Mouse (Mus musculus) heart, embryonic 11.5 days (tissue): Measurements from ENCODE around the gene Lrrfip1. TPM values are rescaled to one million over a fixed set of nuclear protein-coding genes. Genes with fewer than 3 reads are reported as not detected.
A peak's percentile ranks its signal among the peaks of the same experiment; 100 is the strongest.

Source experiments
- ATAC-seq: fragments of 200-750 bp; cut with Nextera tagmentation; replicated peaks from 2 replicates; pipeline ENCODE4 v1.8.0; 2017; ENCODE audit warnings: moderate library complexity; ENCODE audit not compliant: insufficient number of reproducible peaks, low FRiP score, low TSS enrichment
- H3K27ac ChIP-seq: fragments of 300-500 bp; sonication (generic); 2 replicates; pipeline ENCODE4 v1.5.1; 2014; ENCODE audit warnings: mild to moderate bottlenecking, low read depth, low read length
- H3K27me3 ChIP-seq: fragments of 300-500 bp; sonication (generic); 2 replicates; pipeline ENCODE4 v1.6.1; 2014; ENCODE audit warnings: mild to moderate bottlenecking, low read length, mixed read lengths; ENCODE audit not compliant: control insufficient read depth, insufficient read depth
- H3K36me3 ChIP-seq: fragments of 300-500 bp; sonication (generic); 2 replicates; pipeline ENCODE4 v1.6.1; 2014; ENCODE audit warnings: mild to moderate bottlenecking, low read length, moderate library complexity, mixed read lengths; ENCODE audit not compliant: control insufficient read depth, insufficient read depth
- H3K4me1 ChIP-seq: fragments of 300-500 bp; sonication (generic); 2 replicates; pipeline ENCODE4 v1.6.1; 2014; ENCODE audit warnings: low read length; ENCODE audit not compliant: control insufficient read depth, insufficient read depth
- H3K4me2 ChIP-seq: fragments of 300-500 bp; sonication (generic); 2 replicates; pipeline ENCODE4 v1.6.1; 2014; ENCODE audit warnings: mild to moderate bottlenecking, moderate library complexity
- H3K4me3 ChIP-seq: fragments of 300-500 bp; sonication (generic); 2 replicates; pipeline ENCODE4 v1.5.1; 2014; ENCODE audit warnings: low read depth, low read length
- H3K9ac ChIP-seq: fragments of 300-500 bp; sonication (generic); 2 replicates; pipeline ENCODE4 v1.6.1; 2014; ENCODE audit warnings: mild to moderate bottlenecking, low read depth, low read length, moderate library complexity
- H3K9me3 ChIP-seq: fragments of 300-500 bp; sonication (generic); replicated peaks from 2 replicates; pipeline ENCODE4 v1.6.1; 2016; ENCODE audit warnings: low read length; ENCODE audit not compliant: control insufficient read depth
- WGBS: fragments of 180-500 bp; shearing (Covaris S2); extraction: QIAGEN DNeasy Blood & Tissue Kit; methylation state at CpG from one replicate; pipeline ENCODE4 v1.1.7; 2014; ENCODE audit not compliant: insufficient replicate concordance; 5-methylcytosine and 5-hydroxymethylcytosine counted together
- polyA plus RNA-seq: library from polyadenylated mRNA; unstranded; fragments of >200 nt; fragmentation: Nextera tagmentation; extraction: Ambion mirVana; gene quantifications from 2 replicates; pipeline ENCODE4 v1.2.1, GENCODE M21; 2014

Lrrfip1 gene
- polyA plus RNA-seq, 1 experiment from 2014 or later = 115 TPM

DNA sequence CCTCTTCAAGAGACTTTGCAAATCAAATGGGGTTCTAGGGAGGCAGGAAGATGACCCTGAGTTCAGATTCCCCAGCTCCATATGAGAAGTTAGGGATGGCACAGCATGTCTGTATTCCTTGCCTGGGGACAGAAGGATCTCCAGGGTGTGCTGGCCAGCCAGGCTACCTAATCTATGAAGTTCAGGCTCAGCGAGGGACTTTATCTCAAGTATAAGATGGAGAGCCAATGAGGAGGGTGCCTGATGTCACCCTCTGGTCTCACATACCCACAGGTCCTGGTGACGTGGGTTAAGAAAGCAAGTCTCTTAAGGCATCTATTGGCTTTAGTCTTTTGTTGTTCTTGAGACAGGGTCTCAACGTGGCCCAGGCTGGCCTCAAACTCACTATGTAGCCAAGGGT, 124.9 kb downstream of the Lrrfip1 start:
- ATAC-seq = no peak
- no peaks in the 10 kb centered on the region for H3K27me3 ChIP-seq
- no peaks in the 10 kb centered on the region; the same call in 1 of the 2 replicates for H3K9me3 ChIP-seq
- 71% methylated on average over 3 of the region's 3 CpGs for WGBS
- no peak overlapping the region for H3K4me3 ChIP-seq
- no peak overlapping the region for H3K9ac ChIP-seq
- H3K27ac ChIP-seq = no peak overlapping the region
- H3K4me1 ChIP-seq = no peaks in the 10 kb centered on the region
- H3K36me3 ChIP-seq = peaks cover 24% of the 10 kb centered on the region
- H3K4me2 ChIP-seq = no peak overlapping the region

DNA sequence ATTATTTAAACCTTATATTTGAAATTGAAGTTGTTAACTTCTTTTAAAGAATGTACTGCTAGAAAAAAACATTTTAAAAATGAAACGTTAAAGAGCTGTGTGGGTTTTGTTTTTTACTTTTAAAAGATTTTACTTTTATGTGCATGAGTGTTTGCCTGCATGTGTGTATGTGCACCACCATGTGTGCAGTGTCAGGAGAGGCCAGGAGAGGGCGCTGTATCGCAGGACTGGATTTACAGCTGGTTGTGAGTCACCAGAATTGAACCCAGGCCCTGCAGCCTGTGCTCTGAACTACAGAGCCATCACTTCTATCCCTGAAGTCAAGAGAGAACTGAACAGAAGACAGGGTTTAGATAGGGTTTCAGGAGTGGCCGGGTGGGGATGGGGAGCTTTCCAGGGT, 130.3 kb downstream of the Lrrfip1 start:
- Histone ChIP-seq H3K9ac (no peak overlapping the region), H3K9me3 (no peaks in the 10 kb centered on the region; the same call in 1 of the 2 replicates), H3K27ac (no peak overlapping the region), H3K36me3 (peaks cover 21% of the 10 kb centered on the region), H3K4me1 (no peaks in the 10 kb centered on the region), H3K4me3 (no peak overlapping the region), H3K4me2 (no peak overlapping the region), H3K27me3 (no peaks in the 10 kb centered on the region)
- ATAC-seq = no peak
- 85% methylated on average over 4 of the region's 4 CpGs for WGBS

GRCm38 (mm10) chr1:91137036-91137435, 138.5 kb downstream of the Lrrfip1 start:
- H3K9ac ChIP-seq = no peak overlapping the region
- no peaks in the 10 kb centered on the region for H3K27me3 ChIP-seq
- H3K36me3 ChIP-seq = no peaks in the 10 kb centered on the region
- no peak for ATAC-seq
- H3K4me3 ChIP-seq = no peak overlapping the region
- H3K27ac ChIP-seq = no peak overlapping the region
- no peak overlapping the region for H3K4me2 ChIP-seq
- H3K4me1 ChIP-seq = no peaks in the 10 kb centered on the region
- WGBS = 72% methylated on average over 2 of the region's 2 CpGs
- H3K9me3 ChIP-seq = no peaks in the 10 kb centered on the region

- ATAC-seq = peak; percentile 42; the same call in 1 of the 2 replicates
- H3K4me2 ChIP-seq = peak within 1 kb of the TSS; percentile 14
Observed at GRCm38 (mm10) chr1:91144813-91145212, 146.3 kb downstream of the Lrrfip1 start, which contains the start of gene Rbm44. Gene Rbm44, plus strand, starts transcription at chr1:91145089.

DNA sequence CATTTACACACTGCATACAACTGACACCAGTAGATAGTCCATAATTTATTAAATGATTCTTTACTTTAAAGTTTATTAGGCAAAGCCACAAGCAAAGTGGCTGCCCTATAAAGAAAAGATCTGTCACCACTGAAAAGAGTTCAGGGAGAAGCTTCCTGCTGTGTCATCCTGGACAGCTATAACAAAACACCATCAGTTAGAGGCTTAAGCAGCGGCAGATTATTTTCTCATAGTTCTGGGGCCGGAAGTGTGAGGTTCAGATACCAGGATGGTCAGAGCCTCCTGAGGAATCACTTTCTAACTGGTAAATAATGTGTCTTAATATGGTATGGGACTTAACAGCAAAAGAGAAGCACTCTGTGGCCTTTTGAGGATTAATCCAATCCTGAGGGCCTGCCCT, 153.0 kb downstream of the Lrrfip1 start:
- 59% methylated on average over 2 of the region's 2 CpGs for WGBS
- H3K4me1 ChIP-seq = no peaks in the 10 kb centered on the region
- H3K4me3 ChIP-seq = no peak overlapping the region
- H3K27ac ChIP-seq = no peak overlapping the region
- H3K4me2 ChIP-seq = no peak overlapping the region
- ATAC-seq = no peak
- no peak overlapping the region for H3K9ac ChIP-seq
- H3K36me3 ChIP-seq = no peaks in the 10 kb centered on the region
- H3K9me3 ChIP-seq = no peaks in the 10 kb centered on the region
- no peaks in the 10 kb centered on the region for H3K27me3 ChIP-seq

More at GRCm38 (mm10) chr1:91144813-91145212, 146.3 kb downstream of the Lrrfip1 start, which contains the start of gene Rbm44:
- 49% methylated on average over 20 of the region's 20 CpGs for WGBS
- Histone ChIP-seq H3K4me1 (no peaks in the 10 kb centered on the region), H3K9ac (no peak within 1 kb of the TSS), H3K9me3 (no peaks in the 10 kb centered on the region), H3K27me3 (no peaks in the 10 kb centered on the region), H3K4me3 (peak within 1 kb of the TSS; percentile 1; the same call in 1 of the 2 replicates), H3K36me3 (no peaks in the 10 kb centered on the region), H3K27ac (no peak within 1 kb of the TSS)

DNA sequence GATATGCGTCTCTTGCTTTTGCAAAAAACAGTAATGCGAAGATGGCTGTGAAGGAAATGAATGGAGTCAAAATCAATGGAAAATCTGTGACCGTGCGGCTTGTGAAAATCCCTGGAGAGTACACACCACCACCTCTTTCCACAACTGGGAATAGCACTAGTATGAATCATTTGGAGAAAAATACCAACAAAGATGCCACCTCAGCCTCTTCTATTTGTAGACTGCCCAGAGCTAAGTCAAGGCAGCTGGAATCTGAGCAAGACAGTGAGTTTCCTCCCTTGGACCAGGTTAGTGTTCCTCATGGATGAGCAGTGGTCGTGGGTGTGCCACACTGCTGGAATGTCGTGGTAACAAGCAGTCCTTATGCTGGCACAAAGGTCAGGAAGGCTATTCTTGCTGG, 168.3 kb downstream of the Lrrfip1 start:
- no peak overlapping the region for H3K4me2 ChIP-seq
- H3K36me3 ChIP-seq = no peaks in the 10 kb centered on the region
- H3K27me3 ChIP-seq = no peaks in the 10 kb centered on the region
- H3K4me1 ChIP-seq = 0 out of 2 replicates have a peak, but pooled peaks cover 2% of the 10 kb centered on the region
- WGBS = 78% methylated on average over 6 of the region's 6 CpGs
- H3K27ac ChIP-seq = no peak overlapping the region
- H3K9ac ChIP-seq = no peak overlapping the region
- no peak overlapping the region for H3K4me3 ChIP-seq
- no peak for ATAC-seq
- H3K9me3 ChIP-seq = no peaks in the 10 kb centered on the region

GRCm38 (mm10) chr1:91169157-91169556, 170.6 kb downstream of the Lrrfip1 start:
- WGBS = 51% methylated on average over 4 of the region's 4 CpGs
- ATAC-seq = no peak

GRCm38 (mm10) chr1:91174796-91175195, 176.3 kb downstream of the Lrrfip1 start:
- Histone ChIP-seq H3K27me3 (peaks cover 2% of the 10 kb centered on the region; the same call in 1 of the 2 replicates), H3K4me1 (peaks cover 4% of the 10 kb centered on the region; the same call in 1 of the 2 replicates), H3K9ac (no peak overlapping the region), H3K4me2 (no peak overlapping the region), H3K36me3 (no peaks in the 10 kb centered on the region), H3K27ac (no peak overlapping the region), H3K4me3 (no peak overlapping the region), H3K9me3 (no peaks in the 10 kb centered on the region)
- 87% methylated on average over 5 of the region's 5 CpGs for WGBS
- ATAC-seq = no peak

More at GRCm38 (mm10) chr1:91169157-91169556, 170.6 kb downstream of the Lrrfip1 start:
- no peak overlapping the region for H3K9ac ChIP-seq
- no peaks in the 10 kb centered on the region for H3K27me3 ChIP-seq
- H3K9me3 ChIP-seq = no peaks in the 10 kb centered on the region
- H3K4me2 ChIP-seq = no peak overlapping the region
- H3K27ac ChIP-seq = no peak overlapping the region
- no peak overlapping the region for H3K4me3 ChIP-seq
- no peaks in the 10 kb centered on the region for H3K36me3 ChIP-seq
- H3K4me1 ChIP-seq = 0 out of 2 replicates have a peak, but pooled peaks cover 2% of the 10 kb centered on the region

DNA sequence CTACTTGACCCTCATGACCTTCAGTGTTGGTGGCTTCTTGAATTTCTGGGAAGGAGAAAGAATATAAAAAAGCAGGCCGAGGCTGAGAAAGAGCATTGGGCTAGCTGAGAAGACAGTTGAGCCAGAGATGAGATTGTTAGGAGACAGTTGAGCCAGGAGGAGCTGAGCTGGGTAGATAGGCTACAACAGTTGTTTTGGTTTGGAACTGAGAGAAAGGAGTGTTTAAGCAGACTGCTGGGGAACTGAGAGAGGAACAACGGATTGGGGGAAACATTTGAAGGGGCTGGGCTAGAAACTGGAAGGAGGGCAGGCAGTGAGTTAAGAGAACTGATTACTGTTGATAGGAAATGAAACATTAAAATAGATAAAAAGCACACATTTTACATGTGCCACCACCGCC, 177.5 kb downstream of the Lrrfip1 start:
- Histone ChIP-seq H3K27ac (no peak overlapping the region), H3K27me3 (peaks cover 2% of the 10 kb centered on the region), H3K4me3 (no peak overlapping the region), H3K4me2 (no peak overlapping the region), H3K9ac (no peak overlapping the region), H3K4me1 (peaks cover 9% of the 10 kb centered on the region; the same call in 1 of the 2 replicates), H3K36me3 (no peaks in the 10 kb centered on the region), H3K9me3 (no peaks in the 10 kb centered on the region)
- 59% methylated on average over 3 of the region's 3 CpGs for WGBS
- no peak for ATAC-seq
